Mouse (Mus musculus) left cerebral cortex, postnatal 14 days (tissue): ENCODE data around the gene Fam214b. TPM values are rescaled to one million over a fixed set of nuclear protein-coding genes. Genes with fewer than 3 reads are reported as not detected.
A peak's percentile ranks its signal among the peaks of the same experiment; 100 is the strongest.
"Not testable (repeated sequence)": the region's sequence is repeated elsewhere in the genome, so short reads cannot be mapped to it uniquely, and the experiment has no call there.

ENCODE experiments used
- DNase-seq, 2 experiments: peaks; one replicate each; pipeline ENCODE4 v3.0.0; 2021 to 2022; ENCODE audit warnings: low spot score in 2 of 2, mixed read lengths in 1 of 2
- intact Hi-C: fragments of 180-260 bp; cut with DNase I; formaldehyde crosslinking; loops from one replicate; pipeline ENCODE4 v1.15.1; 2025
- total RNA-seq, 2 experiments: library from RNA; stranded (reverse); gene quantifications; 2 replicates each; pipeline ENCODE4 v1.2.3; 2021

The Fam214b gene
- total RNA-seq, 2 experiments from 2014 or later, result 29.2 to 37.3 TPM

- intact Hi-C loops, result no loop called here
- DNase-seq, result no peak
Observed at GRCm38 (mm10) chr4:43019641-43020465, 26.2 kb downstream of the Fam214b start.

DNA sequence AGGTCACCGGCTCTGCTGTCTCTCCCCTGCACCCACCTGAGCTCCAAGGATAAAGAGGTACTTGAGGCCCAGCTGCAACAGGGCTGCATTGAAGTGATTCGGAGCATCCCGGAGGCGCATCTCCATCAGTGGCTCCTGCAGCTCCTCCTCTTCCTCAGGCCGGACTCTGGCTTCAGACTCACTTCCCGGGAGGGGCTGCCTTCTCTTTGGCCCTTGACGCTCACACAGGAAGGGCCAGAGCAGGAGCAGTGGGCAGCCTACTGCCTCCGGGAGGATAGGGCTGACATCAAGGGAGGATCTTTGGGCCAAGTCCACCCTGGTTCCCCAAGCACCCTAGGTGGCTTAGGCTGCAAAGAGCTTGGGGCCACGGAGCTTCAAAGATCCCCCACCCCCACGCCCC lies 26.8 kb downstream of the Fam214b start:
- no peak for DNase-seq
- intact Hi-C loops, result no loop called here

GRCm38 (mm10) chr4:43018156-43018555 lies 27.9 kb downstream of the Fam214b start:
- DNase-seq, result no peak
- intact Hi-C loops, result no loop called here

- DNase-seq, result no peak
- intact Hi-C loops, result no loop called here
Observed at GRCm38 (mm10) chr4:43012091-43012490, 33.9 kb downstream of the Fam214b start.

- peak; percentile 63 to 82 for DNase-seq
- intact Hi-C loops, result no loop called here
Observed at GRCm38 (mm10) chr4:43010161-43011038, 35.6 kb downstream of the Fam214b start, which contains the start of gene Fancg. Gene Fancg (minus strand): TSS chr4:43010506.

GRCm38 (mm10) chr4:43005765-43006164 lies 40.3 kb downstream of the Fam214b start:
- peak in 1 of 2 experiments; percentile 53 for DNase-seq
- intact Hi-C loops, result no loop called here

- DNase-seq, result no peak
- intact Hi-C loops, result no loop called here
Observed at GRCm38 (mm10) chr4:43004951-43005350, 41.1 kb downstream of the Fam214b start.

- intact Hi-C loops, result no loop called here
- peak in 1 of 2 experiments; percentile 35 for DNase-seq
Observed at GRCm38 (mm10) chr4:43002756-43003439, 43.1 kb downstream of the Fam214b start.

DNA sequence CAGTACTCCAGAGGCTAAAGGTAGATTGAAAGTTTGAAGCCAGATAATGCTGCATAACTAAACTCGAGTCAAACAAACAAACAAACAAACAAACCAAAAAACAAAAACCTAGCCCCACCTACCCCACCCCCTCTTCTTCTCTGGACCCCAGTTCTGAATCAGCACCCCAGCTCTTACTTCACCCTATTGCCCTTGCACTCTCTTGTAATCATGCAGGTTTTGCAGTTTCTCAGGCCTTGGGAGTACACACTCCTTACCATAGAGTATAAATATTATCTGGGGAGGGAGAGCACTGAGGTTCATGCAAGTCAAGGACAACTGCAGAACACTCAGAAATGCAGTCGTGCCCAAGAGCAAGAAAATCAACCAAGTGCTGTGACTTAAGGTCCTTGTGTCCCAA lies 44.7 kb downstream of the Fam214b start:
- intact Hi-C loops, result no loop called here
- no peak for DNase-seq

DNA sequence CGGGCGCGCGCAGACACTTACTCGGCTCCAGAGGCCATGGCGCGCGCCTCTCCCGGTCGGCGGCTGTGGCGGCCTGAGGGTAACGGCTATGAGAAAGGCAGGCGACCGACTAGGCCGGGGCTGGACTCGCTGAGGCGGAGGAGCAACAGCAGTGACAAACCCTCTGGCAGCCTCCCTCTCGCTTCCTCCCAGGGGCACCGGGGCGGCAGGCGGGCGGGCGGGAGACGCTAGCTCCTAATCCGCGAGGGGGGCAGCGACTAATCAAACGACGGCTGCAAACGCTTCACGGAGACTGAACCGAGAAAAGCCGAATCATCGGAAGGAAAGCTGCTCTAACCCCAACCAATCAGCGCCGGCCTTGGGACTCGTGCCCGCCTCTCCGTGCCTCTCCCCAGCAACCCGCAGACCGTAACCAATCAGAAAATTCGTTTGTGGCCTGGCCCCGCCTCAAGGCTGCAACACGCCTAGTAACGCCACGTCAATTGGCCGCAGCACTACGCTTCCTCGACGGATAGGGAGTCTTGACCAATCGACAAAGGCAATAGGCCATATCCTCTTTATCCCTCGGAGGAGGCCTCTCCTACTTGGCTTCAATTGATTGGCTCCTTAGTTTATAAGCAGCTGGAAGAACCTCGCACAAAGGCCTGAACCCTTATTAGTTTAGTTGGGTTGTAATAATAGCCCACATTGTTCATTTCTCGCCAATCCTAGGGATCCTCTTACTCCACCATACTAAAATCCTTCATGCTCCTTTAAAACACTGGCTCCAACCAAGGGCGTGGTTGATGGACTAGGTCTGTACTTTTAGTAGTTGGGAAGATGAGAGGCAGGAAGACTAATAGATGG lies 45.7 kb downstream of the Fam214b start, which contains the start of gene Vcp:
Gene Vcp, minus strand, starts transcription at position 367 of the 846 bp plus-strand sequence.
- intact Hi-C loops, result not testable (repeated sequence)
- peak; percentile 99 to 100 for DNase-seq

- intact Hi-C loops, result no loop called here
Observed at GRCm38 (mm10) chr4:42999451-43000140, 46.4 kb downstream of the Fam214b start.

DNA sequence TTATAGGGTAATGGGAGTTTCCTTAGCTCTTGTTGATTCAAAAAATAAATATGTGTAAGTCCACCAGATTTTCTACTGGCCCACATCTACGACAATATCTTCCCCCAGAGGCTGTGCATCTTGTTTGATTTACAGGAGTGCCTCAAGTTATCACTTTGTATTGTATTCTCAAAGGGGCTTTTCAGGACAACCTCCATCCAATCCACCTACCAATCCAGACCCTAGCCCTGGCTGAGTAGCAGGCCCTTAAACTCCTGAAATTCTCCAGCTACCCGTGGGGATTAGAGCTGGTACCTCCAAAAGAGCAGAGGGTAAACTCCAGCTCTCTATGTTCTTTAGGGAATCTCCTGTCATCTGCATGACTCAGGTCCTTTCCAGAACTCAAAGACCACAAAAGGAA lies 48.0 kb downstream of the Fam214b start:
- intact Hi-C loops, result no loop called here
- DNase-seq, result no peak

More at GRCm38 (mm10) chr4:42999451-43000140, 46.4 kb downstream of the Fam214b start:
- DNase-seq, result peak; percentile 55 to 63

- intact Hi-C loops, result no loop called here
Observed at GRCm38 (mm10) chr4:42988296-42988695, 57.7 kb downstream of the Fam214b start.

More at GRCm38 (mm10) chr4:42988296-42988695, 57.7 kb downstream of the Fam214b start:
- no peak for DNase-seq

Other genes starting within 250 kb of the Fam214b start
- gene Fam205a1, start 192.3 kb downstream of the Fam214b start, total RNA-seq, result under 1 TPM; 0.18 to 0.27 TPM
- 1 to 10 TPM; 2.3 to 2.7 TPM for gene Gm12394, start 189.4 kb downstream of the Fam214b start, total RNA-seq
- gene Fam205c, start 172.0 kb downstream of the Fam214b start, total RNA-seq, result 1 to 10 TPM; 1.9 to 2.4 TPM
- 100 to 1,000 TPM; 328 to 359 TPM for gene Phf24, start 129.6 kb downstream of the Fam214b start, total RNA-seq
- gene Dnajb5, start 96.4 kb downstream of the Fam214b start, total RNA-seq, result 100 to 1,000 TPM; 225 to 284 TPM
- gene 1700022I11Rik, start 76.6 kb downstream of the Fam214b start, total RNA-seq, result not detected
- 100 to 1,000 TPM; 223 to 226 TPM for gene Vcp, start 45.7 kb downstream of the Fam214b start, total RNA-seq
- 10 to 100 TPM in 1 of 2 experiments, 1 to 10 TPM in 1; 10.0 to 11.3 TPM for gene Fancg, start 35.7 kb downstream of the Fam214b start, total RNA-seq
- gene Pigo, start 20.4 kb downstream of the Fam214b start, total RNA-seq, result 10 to 100 TPM; 31.4 to 32.3 TPM
- gene Stoml2, start 14.5 kb downstream of the Fam214b start, total RNA-seq, result 100 to 1,000 TPM; 107 to 108 TPM
- 10 to 100 TPM; 55.7 to 60.5 TPM for gene Unc13b, start 12.7 kb upstream of the Fam214b start, total RNA-seq
- gene Atp8b5, start 220.9 kb upstream of the Fam214b start, total RNA-seq, result under 1 TPM; 0.22 to 0.53 TPM